Mouse (Mus musculus): ENCODE measurements around the gene Mto1. TPM values are rescaled to one million over a fixed set of nuclear protein-coding genes. Genes with fewer than 3 reads are reported as not detected.
"Not testable (repeated sequence)": the region's sequence is repeated elsewhere in the genome, so short reads cannot be mapped to it uniquely, and the experiment has no call there.

Gene Mto1
- total RNA-seq, 2 experiments from 2014 or later: 27.8 to 30.2 TPM

DNA sequence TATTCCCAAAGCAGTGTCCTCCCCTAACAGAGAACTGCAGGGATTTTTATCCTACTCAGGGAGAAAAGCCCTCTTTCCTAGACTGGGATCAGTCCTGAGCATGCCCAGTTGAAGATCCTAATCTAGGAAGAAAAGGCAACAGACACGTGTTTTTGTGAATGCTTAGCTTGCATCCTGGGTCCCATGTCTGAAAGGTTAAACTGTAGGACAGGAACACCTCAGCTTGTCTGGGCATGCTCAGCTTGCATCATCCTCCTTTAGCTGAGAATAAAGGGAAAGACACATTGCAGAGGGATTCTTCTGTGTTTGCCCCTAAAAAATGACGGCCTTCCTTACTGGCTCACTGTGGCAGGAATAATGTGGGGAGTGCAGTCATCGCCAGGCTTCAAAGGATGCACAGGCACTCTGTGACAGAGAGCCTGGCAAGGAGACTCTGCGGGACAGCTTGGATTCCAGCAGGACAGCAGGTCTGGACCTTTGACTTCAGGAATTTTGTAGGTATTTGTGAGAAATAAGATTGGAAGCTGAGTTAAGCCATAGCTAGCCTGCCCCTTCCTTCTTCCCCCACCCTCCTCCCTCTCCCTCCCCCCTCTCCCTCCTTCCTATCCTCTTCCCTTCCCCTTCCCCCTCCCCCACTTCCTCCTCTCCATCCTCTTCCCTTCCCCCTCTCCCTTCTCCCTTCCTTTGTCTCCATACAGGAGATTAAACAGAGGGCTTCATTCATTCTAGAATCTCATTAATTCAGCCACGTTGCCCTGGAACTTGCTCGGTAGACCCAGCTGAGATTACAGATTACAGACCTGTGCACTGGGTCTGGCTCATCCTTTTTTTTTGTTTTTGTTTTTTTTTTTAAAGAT, 55.4 kb downstream of the Mto1 start:
- no peak for ATAC-seq (replicated peaks; ENCODE audit: poor library complexity, severe bottlenecking)

GRCm38 (mm10) chr9:78504133-78504532, 56.1 kb downstream of the Mto1 start:
- no peak for ATAC-seq (replicated peaks; ENCODE audit: poor library complexity, severe bottlenecking)

DNA sequence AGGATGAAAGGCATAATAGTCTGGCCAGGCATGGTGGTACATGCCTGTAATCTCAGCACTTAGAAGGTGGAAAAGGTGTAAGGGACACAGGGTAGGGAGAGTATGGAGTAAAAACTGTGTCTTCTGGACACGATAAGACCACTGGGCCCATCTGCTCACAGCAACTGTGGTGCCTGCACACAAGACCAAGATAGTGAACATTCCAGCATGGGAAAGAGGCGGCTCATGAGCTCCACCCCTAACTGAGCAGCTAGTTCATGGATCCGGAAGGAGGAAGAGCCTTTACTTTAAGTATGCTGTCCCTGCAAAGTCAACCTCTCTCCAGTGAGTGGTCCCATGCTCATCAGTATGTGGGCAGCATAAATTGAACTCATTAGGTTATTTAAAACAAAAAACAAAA, 56.7 kb downstream of the Mto1 start:
- ATAC-seq (replicated peaks; ENCODE audit: poor library complexity, severe bottlenecking): no peak

GRCm38 (mm10) chr9:78505223-78505622, 57.2 kb downstream of the Mto1 start:
- no peak for ATAC-seq (replicated peaks; ENCODE audit: poor library complexity, severe bottlenecking)

DNA sequence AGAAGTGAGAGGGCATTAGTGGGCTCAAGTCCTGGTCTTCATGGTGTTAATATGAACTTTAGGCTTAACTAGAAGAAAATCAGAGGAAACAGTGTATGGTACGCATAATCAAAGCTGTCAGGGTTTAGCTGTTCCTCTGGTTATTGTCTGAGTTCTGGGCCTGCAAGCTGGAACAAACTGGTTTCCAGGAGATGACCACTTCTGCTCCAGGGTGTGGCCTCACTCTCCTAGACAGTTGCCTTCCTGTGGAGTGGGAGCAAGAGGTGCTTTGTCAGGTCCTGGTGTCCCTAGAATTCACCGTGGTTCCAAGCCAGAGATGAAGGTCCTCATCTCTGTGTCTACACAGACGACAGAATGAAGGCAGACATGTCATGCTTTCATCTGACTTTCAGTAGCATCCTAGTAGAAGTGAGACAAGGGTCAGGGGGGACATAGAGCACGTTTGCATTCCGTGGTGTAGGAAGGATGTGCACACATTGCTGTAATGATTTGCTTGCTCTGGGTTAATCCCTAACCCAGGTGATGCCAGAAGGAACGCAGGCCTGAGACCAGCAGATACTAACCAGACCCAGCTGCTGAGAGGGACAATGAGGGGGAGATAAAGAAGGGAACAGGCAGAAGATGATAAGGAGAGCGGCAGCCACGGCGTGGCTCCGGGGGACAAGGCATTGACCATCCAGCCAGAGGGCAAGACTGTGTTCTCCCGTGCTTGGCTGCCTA, 58.2 kb downstream of the Mto1 start:
- ATAC-seq (replicated peaks; ENCODE audit: poor library complexity, severe bottlenecking): no peak

DNA sequence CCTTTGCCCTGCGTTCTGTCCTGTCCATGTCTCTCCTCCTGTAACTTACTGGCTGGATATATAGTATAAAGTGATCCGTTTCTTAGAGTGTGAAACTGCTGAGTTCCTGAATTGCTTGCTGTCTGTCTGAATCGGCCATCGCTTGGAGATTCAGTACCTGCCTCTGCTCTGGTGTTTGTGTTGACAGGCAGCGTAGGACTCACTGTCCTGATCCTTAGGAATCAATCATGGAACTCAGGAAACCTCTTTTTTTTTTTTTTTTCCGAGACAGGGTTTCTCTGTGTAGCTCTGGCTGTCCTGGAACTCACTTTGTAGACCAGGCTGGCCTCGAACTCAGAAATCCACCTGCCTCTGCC, 58.7 kb downstream of the Mto1 start:
- ATAC-seq (replicated peaks; ENCODE audit: poor library complexity, severe bottlenecking): no peak

DNA sequence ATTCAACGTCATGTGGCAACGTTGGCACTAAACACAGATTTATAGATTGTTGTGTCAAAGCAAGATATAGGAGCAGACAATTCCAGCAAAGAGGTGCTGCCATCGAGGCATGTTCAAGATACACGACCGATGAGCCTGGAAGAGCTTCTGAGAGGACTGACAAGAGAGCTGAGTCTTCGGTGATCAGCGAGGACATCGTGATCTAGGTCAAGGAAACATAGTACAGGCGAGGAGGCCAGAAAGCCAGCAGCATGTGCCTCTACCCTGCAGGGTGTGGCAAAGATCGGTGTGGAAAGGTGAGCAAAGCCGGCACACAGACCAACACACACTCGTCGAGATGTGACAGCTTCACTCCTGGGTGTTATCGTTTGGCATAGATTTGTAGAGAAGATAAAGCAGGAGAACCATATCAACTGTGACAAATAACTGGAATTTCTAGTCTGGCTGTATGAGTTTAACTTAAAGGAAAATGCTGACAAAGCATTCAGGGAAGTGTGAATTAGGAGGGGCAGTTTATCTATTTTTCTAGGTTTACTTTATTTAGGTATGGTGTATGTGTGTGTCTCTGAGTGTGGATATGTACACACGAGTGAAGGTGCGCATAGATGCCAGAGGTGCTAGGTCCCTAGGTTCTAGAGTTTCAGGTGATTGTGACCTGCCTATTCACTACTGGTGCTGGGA, 60.2 kb downstream of the Mto1 start:
- no peak for ATAC-seq (replicated peaks; ENCODE audit: poor library complexity, severe bottlenecking)

DNA sequence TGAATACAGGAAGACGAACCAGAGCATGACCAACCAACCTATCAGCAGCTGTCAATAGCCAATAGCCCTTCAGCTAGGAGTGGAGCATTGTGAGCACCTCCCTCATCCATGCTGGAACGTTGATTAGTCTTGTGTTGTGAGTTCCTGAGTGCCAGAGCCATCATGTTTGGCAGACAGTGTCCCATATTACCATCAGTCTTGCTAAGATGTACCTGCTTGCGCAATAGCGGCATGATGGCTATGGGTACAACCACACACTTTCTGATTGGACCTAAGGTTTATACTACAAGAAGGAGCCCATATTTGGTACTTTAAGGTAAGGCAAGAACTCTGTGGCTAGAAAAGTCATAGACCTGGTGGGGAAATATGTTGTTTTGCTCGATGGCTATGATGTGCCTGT, 63.7 kb downstream of the Mto1 start:
- no peak for ATAC-seq (replicated peaks; ENCODE audit: poor library complexity, severe bottlenecking)

- ATAC-seq (replicated peaks; ENCODE audit: poor library complexity, severe bottlenecking): peak; percentile 30; the same call in 1 of the 2 replicates
These were observed 65.9 kb downstream of the Mto1 start for GRCm38 (mm10) chr9:78513776-78514500.

DNA sequence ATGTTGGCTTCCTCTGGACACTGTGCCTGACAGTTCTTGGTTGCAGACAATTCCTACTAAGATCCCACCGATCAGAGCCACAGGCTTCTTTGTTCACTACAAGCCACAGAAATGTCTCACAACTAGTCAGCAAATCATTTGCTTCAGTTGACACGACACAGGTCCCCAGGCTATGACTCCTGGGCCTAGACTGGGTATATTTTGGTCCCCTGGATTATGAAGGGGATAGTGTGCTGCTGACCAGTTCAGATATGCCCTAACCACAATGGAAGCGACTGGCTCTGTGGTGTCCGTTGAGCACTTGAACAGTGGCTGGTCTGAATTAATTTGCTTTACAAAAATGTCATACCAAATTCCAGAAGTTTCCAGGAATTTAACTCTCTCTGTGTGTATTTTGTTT, 66.7 kb downstream of the Mto1 start:
- ATAC-seq (replicated peaks; ENCODE audit: poor library complexity, severe bottlenecking): no peak

- no peak for ATAC-seq (replicated peaks; ENCODE audit: poor library complexity, severe bottlenecking)
These were observed 68.1 kb downstream of the Mto1 start for GRCm38 (mm10) chr9:78516125-78516524.

GRCm38 (mm10) chr9:78517237-78517636, 69.2 kb downstream of the Mto1 start:
- ATAC-seq (replicated peaks; ENCODE audit: poor library complexity, severe bottlenecking): not testable (repeated sequence)

DNA sequence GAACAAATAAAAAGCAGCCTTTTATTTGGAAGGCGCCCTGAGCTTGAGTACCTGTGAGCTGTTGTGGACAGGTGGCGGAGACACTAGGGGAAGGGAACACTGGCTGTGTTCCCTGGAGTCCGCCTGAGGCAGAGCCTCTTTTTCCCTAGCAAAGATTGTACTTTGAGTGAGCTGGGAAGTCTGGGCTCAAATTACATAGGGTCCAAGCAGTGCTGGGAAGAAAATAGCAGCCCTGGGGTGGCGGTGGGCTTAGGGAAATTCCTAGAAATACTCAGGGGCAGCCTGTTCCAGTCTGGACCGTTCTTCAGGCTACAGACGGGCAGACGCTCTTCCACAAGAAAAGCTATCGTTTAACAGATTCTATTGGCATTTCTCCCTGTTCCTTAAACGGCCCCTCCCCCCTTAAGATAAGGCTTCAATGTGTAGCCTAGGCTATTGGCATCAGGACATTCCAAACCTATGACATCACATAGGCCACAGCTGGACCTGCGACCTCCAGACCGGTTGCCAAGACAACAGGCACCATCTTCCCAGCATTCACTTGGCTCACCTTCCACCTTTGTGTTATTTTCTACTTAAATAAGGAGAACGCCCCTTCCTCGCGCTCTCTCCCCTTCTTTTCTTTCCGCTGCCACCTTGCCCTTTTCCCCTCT, 72.2 kb downstream of the Mto1 start:
- ATAC-seq (replicated peaks; ENCODE audit: poor library complexity, severe bottlenecking): no peak

GRCm38 (mm10) chr9:78520780-78521601, 73.0 kb downstream of the Mto1 start:
- ATAC-seq (replicated peaks; ENCODE audit: poor library complexity, severe bottlenecking): peak; percentile 84

- peak; percentile 65 for ATAC-seq (replicated peaks; ENCODE audit: poor library complexity, severe bottlenecking)
These were observed 73.7 kb downstream of the Mto1 start for GRCm38 (mm10) chr9:78521689-78522088.

All from granulocyte monocyte progenitor cell, adult 5-6 weeks (primary cell).